Mouse (Mus musculus) myocyte (in vitro differentiated cells): Measurements from ENCODE around the gene Map1a. TPM values are rescaled to one million over a fixed set of nuclear protein-coding genes. Genes with fewer than 3 reads are reported as not detected.
A peak's percentile ranks its signal among the peaks of the same experiment; 100 is the strongest.

Experiments used
- H3K27me3 ChIP-seq: one replicate; pipeline ENCODE4 v1.6.1; 2011; ENCODE audit not compliant: control insufficient read depth, insufficient read depth, insufficient read length
- H3K36me3 ChIP-seq: one replicate; pipeline ENCODE4 v1.6.1; 2011; ENCODE audit not compliant: control insufficient read depth, insufficient read depth
- H3K4me2 ChIP-seq: one replicate; pipeline ENCODE4 v1.6.1; 2011; ENCODE audit warnings: low read depth, control low read depth
- H3K4me3 ChIP-seq: one replicate; pipeline ENCODE4 v1.5.1; 2011; ENCODE audit warnings: mild to moderate bottlenecking, control low read depth, moderate library complexity
- H3K79me2 ChIP-seq: one replicate; pipeline ENCODE4 v1.6.1; 2011; ENCODE audit not compliant: control insufficient read depth, insufficient read depth
- H3ac ChIP-seq: one replicate; pipeline ENCODE4 v1.6.1; 2011; ENCODE audit not compliant: control insufficient read depth, insufficient read length
- CEBPB ChIP-seq: IDR thresholded peaks from 2 replicates; pipeline ENCODE4 v1.6.1; 2011; ENCODE audit warnings: mild to moderate bottlenecking, moderate library complexity; ENCODE audit not compliant: poor library complexity, insufficient read depth, severe bottlenecking
- E2F4 ChIP-seq: IDR thresholded peaks from one replicate; pipeline ENCODE4 v1.6.1; 2011; ENCODE audit warnings: mild to moderate bottlenecking, control low read depth, moderate library complexity; ENCODE audit not compliant: insufficient read depth
- MAX ChIP-seq: IDR thresholded peaks from one replicate; pipeline ENCODE4 v1.6.1; 2011; ENCODE audit warnings: low read depth, mild to moderate bottlenecking, control low read depth
- MYOD1 ChIP-seq, 3 experiments: IDR thresholded peaks; one replicate each; pipeline ENCODE4 v1.6.1; 2011; ENCODE audit warnings: control low read depth in 2 of 3, low read depth in 2 of 3, mild to moderate bottlenecking in 2 of 3, moderate library complexity in 1 of 3; ENCODE audit not compliant: insufficient read length in 2 of 3, control insufficient read depth in 1 of 3
- MYOG ChIP-seq, 3 experiments: IDR thresholded peaks; one replicate each; pipeline ENCODE4 v1.6.1; 2011; ENCODE audit warnings: control low read depth in 2 of 3, low read depth in 2 of 3, mild to moderate bottlenecking in 2 of 3; ENCODE audit not compliant: insufficient read length in 2 of 3, control insufficient read depth in 1 of 3, insufficient read depth in 1 of 3
- POLR2A ChIP-seq: IDR thresholded peaks from one replicate; pipeline ENCODE4 v1.6.1; 2011; ENCODE audit warnings: low read depth, mild to moderate bottlenecking, control low read depth, moderate library complexity; ENCODE audit not compliant: insufficient read length
- POLR2AphosphoS2 ChIP-seq: IDR thresholded peaks from one replicate; pipeline ENCODE4 v1.6.1; 2011; ENCODE audit warnings: low read depth, control low read depth; ENCODE audit not compliant: insufficient read length
- REST ChIP-seq: IDR thresholded peaks from one replicate; pipeline ENCODE4 v1.6.1; 2011; ENCODE audit warnings: mild to moderate bottlenecking, control low read depth, moderate library complexity; ENCODE audit not compliant: insufficient read depth, insufficient read length
- SRF ChIP-seq: IDR thresholded peaks from one replicate; pipeline ENCODE4 v1.6.1; 2011; ENCODE audit warnings: low read depth; ENCODE audit not compliant: control insufficient read depth, insufficient read length
- TCF12 ChIP-seq: IDR thresholded peaks from one replicate; pipeline ENCODE4 v1.6.1; 2011; ENCODE audit warnings: mild to moderate bottlenecking, control low read depth; ENCODE audit not compliant: poor library complexity, insufficient read depth, severe bottlenecking
- TCF3 ChIP-seq: IDR thresholded peaks from one replicate; pipeline ENCODE4 v1.6.1; 2011; ENCODE audit warnings: low read depth, control low read depth; ENCODE audit not compliant: insufficient read length
- USF1 ChIP-seq: IDR thresholded peaks from one replicate; pipeline ENCODE4 v1.6.1; 2011; ENCODE audit warnings: low read depth, mild to moderate bottlenecking, control low read depth, moderate library complexity
- polyA plus RNA-seq: library from polyadenylated mRNA; unstranded; fragments of >200 nt; fragmentation: generic; extraction: Trizol; gene quantifications from one replicate; pipeline ENCODE4 v1.2.1, GENCODE M21; 2012; ENCODE audit warnings: missing spikeins

Gene Map1a
- polyA plus RNA-seq, result 40.7 TPM

DNA sequence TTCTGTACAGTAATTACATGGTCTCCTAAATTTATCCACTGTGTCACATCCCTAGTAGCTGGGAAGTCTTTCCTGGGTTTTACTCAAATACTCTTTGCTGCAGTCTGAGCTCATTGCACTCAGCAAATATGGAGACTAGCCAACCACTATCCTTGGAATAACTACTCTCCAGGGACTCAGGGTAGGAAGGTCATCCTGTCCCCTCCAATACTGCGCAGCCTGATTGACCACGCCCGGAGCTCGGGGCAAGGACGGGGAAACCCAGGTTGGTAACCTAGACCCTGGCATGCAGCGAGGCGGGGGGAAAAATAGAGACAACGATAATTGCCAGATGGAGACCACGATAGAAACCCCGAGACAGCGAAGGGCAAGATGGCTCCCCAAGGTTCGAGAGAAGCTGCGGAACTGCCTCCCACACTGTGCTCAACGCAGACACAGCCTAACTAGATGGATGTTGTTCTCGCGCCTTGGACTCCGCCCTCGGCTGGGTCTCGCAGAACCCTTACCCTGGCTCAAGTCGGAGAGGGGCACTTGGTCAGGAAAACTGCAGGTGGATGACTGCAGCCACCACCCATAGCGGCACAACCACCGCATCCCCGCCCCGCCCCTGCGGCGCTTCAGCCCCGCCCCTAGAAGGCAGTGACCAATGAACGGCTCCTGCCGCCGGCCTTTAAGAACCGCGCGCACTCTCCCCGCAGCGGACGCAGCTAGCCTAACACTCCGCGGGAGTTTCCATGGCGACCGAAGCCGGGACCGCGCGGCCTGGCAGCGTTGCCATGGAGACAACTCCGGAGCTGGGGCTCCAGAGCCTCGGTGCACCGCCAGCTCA, at the start of gene Map1a:
Gene Map1a (plus strand): TSS at position 700 of the 829 bp plus-strand sequence.
- no peaks in the 10 kb centered on the region for H3K79me2 ChIP-seq
- no peaks in the 10 kb centered on the region for H3K27me3 ChIP-seq
- H3ac ChIP-seq, result no peak within 1 kb of the TSS
- no peak for TF ChIP-seq SRF
- TF ChIP-seq MYOD1 (IDR thresholded peaks at IDR 0.05; ENCODE audit: control insufficient read depth in 1 of 3, insufficient read length in 2 of 3, low read depth in 2 of 3), result no peak
- TF ChIP-seq CEBPB, result no peak
- TF ChIP-seq MAX, result no peak
- TF ChIP-seq REST, result no peak
- peak; percentile 34 for TF ChIP-seq POLR2A
- peak; percentile 78 for TF ChIP-seq E2F4
- no peak for TF ChIP-seq TCF3
- no peak for TF ChIP-seq MYOG (IDR thresholded peaks at IDR 0.05; ENCODE audit: control insufficient read depth in 1 of 3, insufficient read depth in 1 of 3, insufficient read length in 2 of 3, low read depth in 2 of 3)
- no peak for TF ChIP-seq POLR2AphosphoS2
- TF ChIP-seq TCF12, result no peak
- no peak for TF ChIP-seq USF1
- H3K36me3 ChIP-seq, result no peaks in the 10 kb centered on the region
- H3K4me2 ChIP-seq, result peak within 1 kb of the TSS; percentile 83
- H3K4me3 ChIP-seq, result peak within 1 kb of the TSS; percentile 27

DNA sequence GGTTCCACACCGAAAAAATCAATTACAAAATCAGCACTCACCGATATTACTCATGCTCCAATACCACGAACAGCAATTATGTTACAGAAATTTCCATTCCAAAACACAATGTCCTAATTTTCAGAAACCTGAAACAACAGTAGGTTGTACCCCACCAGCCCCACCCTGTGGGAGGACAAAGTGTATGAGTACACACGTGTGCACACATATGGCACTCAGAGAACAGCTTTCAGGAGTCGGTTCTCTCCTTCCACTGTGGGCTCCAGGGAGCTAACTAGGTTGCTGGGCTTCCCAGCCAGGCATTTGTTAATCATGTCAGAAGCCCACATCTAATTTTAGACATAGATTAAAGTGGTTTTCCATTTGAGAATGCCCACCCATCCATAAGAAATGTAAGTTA, 45.3 kb upstream of the Map1a start:
- H3K36me3 ChIP-seq, result peaks cover 31% of the 10 kb centered on the region
- no peak overlapping the region for H3ac ChIP-seq
- no peak overlapping the region for H3K4me3 ChIP-seq
- no peaks in the 10 kb centered on the region for H3K27me3 ChIP-seq
- no peaks in the 10 kb centered on the region for H3K79me2 ChIP-seq
- no peak overlapping the region for H3K4me2 ChIP-seq
- TF ChIP-seq TCF12 (no peak), E2F4 (no peak), CEBPB (no peak), TCF3 (no peak), MAX (no peak), POLR2AphosphoS2 (no peak), SRF (no peak), MYOD1 (IDR thresholded peaks at IDR 0.05; ENCODE audit: control insufficient read depth in 1 of 3, insufficient read length in 2 of 3, low read depth in 2 of 3) (no peak), USF1 (no peak), REST (no peak)

DNA sequence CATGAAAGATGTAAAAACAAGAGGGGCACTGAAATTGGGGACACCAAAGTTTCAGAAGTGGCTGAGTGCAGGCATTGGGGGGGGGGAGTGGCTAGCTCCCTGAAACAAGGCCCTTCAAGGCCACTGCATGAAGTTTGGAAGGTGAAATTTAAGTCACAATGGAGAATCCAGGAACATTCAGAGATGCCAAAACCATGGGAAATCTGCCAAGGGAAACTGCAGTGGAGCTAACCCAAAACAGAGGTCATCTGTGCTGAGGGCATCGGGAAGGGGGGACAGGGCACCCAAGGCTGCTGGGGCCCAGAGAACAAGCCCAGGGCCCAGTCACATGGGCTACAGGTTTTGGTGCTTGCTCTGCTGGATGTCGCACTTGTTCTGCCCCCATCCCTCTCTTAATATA, 39.6 kb upstream of the Map1a start:
- Histone ChIP-seq H3K27me3 (no peaks in the 10 kb centered on the region), H3K79me2 (no peaks in the 10 kb centered on the region), H3K4me3 (no peak overlapping the region), H3K36me3 (peaks cover 62% of the 10 kb centered on the region), H3K4me2 (no peak overlapping the region), H3ac (no peak overlapping the region)
- TF ChIP-seq MYOD1 (IDR thresholded peaks at IDR 0.05; ENCODE audit: control insufficient read depth in 1 of 3, insufficient read length in 2 of 3, low read depth in 2 of 3) (no peak), SRF (no peak), CEBPB (no peak), TCF12 (no peak), REST (no peak), POLR2A (no peak), MYOG (IDR thresholded peaks at IDR 0.05; ENCODE audit: control insufficient read depth in 1 of 3, insufficient read depth in 1 of 3, insufficient read length in 2 of 3, low read depth in 2 of 3) (no peak), E2F4 (no peak), TCF3 (no peak), MAX (no peak), USF1 (no peak), POLR2AphosphoS2 (no peak)

DNA sequence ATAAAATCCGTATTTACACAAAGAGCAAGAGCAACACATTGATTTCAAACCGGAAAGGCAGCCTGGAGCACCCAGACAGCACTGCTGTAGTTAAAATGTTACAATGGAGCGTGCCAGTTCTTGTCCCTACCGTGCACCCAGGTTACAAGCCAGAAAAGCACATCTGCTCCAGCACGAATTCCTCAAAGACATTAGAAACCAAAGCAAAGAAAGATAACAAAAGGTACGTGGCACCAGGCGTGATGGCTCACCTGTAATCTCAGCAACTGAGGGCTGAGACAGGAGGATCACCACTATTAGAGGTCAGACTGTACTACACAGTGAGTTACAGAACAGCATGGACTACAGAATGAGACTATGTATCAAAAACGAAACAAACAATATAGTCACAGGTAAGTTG, 21.0 kb upstream of the Map1a start:
- peaks cover 10% of the 10 kb centered on the region for H3K79me2 ChIP-seq
- H3K4me2 ChIP-seq, result no peak overlapping the region
- no peak overlapping the region for H3ac ChIP-seq
- H3K4me3 ChIP-seq, result no peak overlapping the region
- TF ChIP-seq SRF (no peak), MAX (no peak), POLR2A (no peak), E2F4 (no peak), POLR2AphosphoS2 (no peak), TCF3 (no peak)
- H3K27me3 ChIP-seq, result no peaks in the 10 kb centered on the region
- peaks cover 6% of the 10 kb centered on the region for H3K36me3 ChIP-seq
